Mouse (Mus musculus) WW6 (cell line): ENCODE measurements at regions not wholly inside any gene's neighbourhood (a gene's known extent, or its start where the extent isn't known, plus 50 kb on each side); places are given as distances from the start of the nearest gene placed in this dataset.
"Not testable (repeated sequence)": the region's sequence is repeated elsewhere in the genome, so short reads cannot be mapped to it uniquely, and the experiment has no call there.

Experiments used
- DNase-seq: peaks from one replicate; pipeline ENCODE4 v3.0.0-alpha.2; 2013; ENCODE audit warnings: low read depth, low spot score

GRCm38 (mm10) chr3:38320998-38321397 is 163.6 kb downstream of the Ankrd50 start:
- no peak for DNase-seq

- DNase-seq = no peak
Observed at GRCm38 (mm10) chr3:38312834-38313233, 171.8 kb downstream of the Ankrd50 start.

DNA sequence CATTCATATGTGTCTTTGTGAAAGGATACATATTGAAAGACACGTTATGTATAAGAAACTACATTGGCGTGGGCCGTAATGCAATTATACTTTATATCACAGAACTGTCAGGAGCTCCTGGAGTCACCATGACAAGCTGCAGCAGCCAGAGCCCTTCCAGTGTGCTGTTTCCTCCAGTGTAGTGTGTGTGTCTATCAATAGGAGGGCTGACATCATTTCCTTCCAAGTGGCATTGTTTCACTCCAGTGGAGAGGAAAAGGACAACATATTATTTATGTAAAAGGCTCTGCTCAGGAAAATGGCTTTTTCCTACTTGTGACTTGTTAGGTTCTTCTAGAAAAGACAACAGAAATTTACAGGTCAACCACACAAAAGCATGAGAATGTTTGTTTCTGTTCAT is 172.5 kb downstream of the Ankrd50 start:
- no peak for DNase-seq

DNA sequence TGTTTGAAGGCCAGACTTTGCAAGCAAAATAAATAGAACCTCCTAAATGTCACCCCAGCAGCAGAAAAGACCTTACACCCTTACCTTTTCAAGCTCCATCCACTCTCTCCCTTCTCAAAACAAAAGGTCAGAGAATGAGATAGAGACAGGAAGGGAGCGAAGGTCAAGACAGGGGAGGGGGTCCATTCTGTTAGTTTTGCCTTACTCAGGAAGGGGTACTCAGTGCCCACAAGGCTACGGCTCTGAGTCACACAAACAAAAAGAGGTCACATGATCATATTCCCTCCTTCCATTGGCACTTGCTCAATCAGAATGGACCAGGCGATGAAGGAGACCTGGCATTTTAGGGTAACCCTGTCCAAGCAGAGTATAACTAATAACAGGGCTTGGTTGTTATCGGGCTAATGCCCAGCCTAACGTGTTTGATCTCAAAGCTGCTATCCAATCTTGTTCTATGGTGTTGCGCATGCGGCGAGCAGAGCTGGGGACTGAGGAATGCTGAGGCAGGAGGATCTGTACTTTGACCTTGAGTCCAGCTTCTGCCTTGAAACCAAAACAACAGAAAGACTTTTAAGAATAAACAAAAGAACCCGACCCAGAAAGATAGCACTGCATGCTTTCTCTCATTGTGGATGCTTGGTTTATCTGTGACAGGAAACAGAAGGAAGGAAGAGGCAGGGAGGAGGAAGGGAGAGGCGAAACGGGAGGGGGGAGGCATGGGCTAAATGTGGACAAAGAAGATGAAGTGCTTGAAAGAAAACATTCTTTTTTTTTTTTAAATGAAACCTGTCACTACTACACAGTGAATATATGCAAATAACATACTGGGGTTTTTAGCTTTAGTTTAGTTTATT is 184.5 kb downstream of the Ankrd50 start:
- no peak for DNase-seq

- DNase-seq = no peak
Observed at GRCm38 (mm10) chr3:38299236-38299897, 185.3 kb downstream of the Ankrd50 start.

GRCm38 (mm10) chr3:38297499-38297898 is 187.1 kb downstream of the Ankrd50 start:
- no peak for DNase-seq

DNA sequence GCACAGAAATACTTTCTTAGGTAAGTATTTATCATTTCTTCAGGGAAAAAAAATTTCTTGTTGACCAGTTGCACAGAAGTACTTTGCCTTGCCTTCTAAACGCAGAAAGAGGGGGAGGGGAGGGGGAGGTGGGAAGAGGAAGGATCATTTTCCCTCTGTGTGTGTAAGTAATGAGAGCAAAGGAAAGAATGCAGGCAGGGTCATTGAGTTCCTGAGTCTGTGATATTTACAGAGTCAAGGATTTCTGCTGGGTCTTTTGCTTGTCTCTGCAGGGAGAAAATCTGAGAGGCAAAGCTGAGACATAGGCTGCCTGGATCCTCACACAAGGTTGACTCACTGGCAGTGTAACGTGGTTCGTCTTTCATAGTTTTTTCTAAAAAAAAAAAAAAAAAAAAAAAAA is 195.6 kb downstream of the Ankrd50 start:
- no peak for DNase-seq

DNA sequence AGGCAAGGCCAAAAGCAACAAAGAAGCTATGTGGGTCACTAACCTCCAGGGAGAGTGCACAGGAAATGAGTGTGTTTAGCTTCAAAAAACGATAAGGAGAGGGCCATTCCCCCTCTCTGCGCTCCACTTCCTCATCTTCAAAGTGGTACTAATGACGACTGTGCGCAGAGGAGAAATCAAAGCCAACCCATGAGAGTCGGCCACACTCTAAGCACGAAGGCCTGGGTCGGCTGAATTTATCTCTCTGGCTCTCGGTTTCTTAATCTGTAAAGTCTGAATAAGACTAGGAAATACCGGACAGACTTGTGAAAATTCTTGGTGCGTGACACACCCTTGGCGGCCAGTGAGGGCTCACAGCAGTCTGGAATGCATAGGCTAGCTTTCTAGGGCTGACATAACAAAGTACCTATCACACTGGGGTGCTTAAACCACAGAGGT is 200.9 kb downstream of the Ankrd50 start:
- DNase-seq = no peak

DNA sequence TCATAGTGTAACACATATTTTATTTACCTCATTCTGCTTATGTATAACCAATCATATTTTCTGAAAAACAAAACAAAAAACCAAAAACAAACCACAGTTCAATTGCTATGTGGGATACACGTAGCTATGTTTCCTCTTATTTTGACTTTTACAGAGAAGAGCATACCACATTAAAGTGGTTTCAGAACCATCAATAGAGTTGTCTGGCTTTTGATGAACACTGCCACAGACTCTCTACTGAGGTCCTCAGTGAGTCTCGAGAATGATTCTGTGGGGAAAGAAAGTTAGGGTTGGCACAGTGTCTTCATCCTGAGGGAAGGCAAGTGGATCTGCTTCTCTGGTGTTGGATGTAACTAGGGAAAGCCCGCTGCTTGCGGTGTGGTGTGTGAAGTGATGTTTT is 201.8 kb downstream of the Ankrd50 start:
- DNase-seq = no peak

DNA sequence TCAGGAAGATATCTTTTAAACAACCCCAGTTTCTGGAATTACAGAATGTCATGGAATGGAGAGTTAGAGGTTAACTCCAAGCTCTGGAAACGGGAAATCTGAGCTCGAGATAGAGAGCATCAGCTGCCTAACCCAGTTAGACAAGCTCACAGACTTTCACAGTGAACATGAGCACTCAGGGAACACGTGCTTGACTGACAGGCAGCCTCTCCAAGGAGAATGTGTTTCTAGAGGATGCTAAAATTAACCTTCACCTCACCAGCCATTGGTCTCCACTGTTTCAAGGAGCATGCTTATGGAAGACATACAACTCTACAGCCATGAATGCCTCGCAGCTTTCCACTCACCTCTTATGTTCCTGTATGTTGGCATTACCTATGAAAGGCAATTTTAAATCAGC is 203.0 kb downstream of the Ankrd50 start:
- no peak for DNase-seq

- DNase-seq = no peak
Observed at GRCm38 (mm10) chr3:38280876-38281275, 203.8 kb downstream of the Ankrd50 start.

DNA sequence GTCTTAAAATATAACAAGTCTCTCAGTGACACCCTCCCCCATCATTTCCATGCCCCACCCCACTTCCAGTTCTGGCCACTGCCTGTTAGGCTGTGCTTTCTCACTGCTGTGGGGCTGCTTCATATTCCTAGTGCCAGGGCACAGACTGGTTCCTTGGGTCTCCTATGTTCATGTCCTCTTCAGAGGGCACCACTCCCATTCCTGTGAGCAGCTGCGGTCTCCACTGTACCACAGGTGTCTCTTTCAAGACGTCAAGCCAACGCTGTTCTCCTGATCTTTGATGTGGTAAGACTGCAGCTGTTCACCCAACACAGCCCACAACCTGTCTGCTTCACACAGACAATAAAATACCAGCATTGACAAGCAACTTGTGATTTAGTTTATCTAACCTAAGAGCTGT is 204.5 kb downstream of the Ankrd50 start:
- DNase-seq = no peak

DNA sequence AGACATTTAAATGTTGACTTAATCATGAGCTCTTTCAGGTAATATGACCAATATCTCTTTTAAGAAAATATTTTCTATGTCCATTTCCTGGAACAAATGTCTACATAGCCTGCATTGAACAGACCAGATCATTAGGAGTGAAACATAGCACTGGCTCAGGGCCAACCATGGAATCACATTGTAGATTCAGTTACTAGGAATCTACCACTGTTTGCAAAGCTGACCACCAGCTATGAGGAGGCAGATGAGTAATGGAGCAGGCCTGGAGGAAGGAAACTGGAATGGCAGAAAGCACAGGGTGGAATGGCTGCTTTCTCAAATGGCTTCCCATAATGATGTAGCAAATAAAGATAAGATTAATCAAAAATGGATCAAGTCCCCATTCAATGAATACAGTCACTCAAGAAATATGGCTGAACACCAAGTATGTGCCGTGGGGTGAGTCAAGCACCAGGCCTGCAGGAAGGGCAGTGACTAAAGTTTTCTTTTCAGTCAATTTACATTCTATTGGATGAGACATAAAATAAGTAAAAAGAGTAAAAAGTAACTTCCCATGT is 207.6 kb downstream of the Ankrd50 start:
- no peak for DNase-seq

DNA sequence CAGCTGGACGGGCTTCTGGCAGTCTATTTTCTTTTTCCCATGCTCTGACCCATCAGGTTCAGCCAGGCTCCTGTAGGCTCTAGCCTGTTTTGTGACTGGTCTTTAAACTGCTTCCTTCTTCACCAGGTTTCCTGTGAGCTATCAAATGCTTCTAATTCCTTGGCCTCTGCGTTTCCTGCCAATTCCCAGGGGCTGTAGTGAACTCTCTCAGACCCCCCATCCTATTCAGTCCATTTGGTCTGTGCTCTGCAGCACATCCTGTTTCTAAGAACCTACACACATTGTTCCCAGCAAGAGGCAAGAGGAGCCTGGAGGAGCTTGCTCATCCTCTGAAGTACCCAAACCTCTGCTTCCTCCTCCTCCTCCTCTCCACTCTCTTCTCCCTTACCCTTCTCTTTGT is 209.3 kb downstream of the Ankrd50 start:
- no peak for DNase-seq

DNA sequence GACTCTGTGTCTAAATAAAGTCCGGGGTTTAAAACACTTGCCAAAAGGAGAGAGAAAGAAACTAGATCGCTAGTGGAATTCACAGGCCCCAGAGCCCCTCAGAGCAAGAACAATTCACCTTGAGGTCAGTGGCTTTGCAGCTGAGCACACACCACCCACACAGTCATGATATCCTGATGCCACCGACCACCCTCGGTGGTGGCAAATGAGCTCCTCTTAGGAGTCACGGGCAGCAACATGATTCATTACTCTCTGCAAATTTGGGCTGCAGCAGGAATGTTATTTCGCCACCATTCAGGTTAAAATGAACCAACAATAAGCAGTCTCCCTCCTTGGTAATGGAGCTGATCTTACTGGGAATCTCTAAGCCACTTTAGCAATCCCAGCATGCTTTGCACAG is 213.9 kb downstream of the Ankrd50 start:
- DNase-seq = no peak

- no peak for DNase-seq
Observed at GRCm38 (mm10) chr3:38268226-38268625, 216.4 kb downstream of the Ankrd50 start.

GRCm38 (mm10) chr3:38263261-38264141 is 221.1 kb downstream of the Ankrd50 start:
- DNase-seq = no peak

DNA sequence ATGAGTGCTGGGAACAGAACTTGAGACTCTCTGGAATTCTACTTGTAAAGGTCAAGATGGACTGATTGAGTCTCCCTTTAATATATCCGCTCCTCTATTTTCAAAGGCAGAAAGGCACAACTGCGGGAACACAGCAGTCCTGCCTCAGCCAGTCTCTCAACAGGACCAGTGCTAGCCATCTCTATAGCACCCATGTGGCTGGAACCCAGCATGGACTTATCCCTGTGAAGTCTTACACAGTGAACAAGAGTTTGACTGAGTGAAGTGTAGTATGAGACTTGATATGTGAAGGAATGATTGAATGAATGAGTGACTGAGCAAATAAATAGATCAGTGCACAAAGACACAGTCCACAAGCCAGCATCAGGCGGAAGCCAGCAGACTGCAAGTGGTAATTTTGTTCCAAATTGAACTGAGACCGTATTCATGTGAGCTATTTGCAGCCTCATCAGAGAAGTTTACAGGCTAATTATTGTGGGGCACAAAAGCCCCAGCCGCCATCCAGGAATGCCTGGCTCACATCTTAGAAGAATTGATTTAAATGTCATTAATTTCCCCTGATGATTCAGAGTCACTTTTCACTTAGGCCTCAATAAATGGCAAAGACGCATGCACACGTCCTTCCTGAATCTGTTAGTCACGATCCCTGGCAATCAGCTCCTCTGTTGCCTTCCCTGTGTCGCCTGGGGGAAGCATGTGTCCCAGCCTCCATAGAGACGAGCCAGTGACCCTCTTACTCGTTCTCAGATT is 223.1 kb downstream of the Ankrd50 start:
- no peak for DNase-seq

- not testable (repeated sequence) for DNase-seq
Observed at GRCm38 (mm10) chr3:38259223-38259622, 225.4 kb downstream of the Ankrd50 start.

DNA sequence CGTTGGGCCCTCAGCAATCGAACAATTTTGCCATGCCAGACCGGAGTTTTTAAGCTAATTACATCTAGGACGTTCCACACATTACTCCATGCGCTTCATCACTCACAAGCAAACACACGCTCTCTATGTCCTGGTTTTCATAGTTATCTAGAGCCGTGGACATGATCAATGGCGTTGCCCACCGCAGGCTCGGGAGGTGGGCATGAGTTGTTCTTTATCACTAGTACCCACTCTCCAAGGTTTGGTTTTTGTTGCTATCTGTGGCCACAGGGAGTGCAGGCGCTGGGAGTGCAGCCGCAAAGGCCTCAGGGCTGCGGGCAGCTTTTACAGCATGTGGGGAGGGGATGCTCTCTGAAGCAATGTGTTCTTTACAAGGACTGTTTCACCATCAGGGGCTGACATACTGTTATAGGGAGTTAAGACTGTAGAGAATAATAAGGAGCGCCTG is 226.8 kb downstream of the Ankrd50 start:
- DNase-seq = no peak
